Mouse (Mus musculus) hindbrain, embryonic 15.5 days (tissue): Measurements from ENCODE around the gene 4921504E06Rik. TPM values are rescaled to one million over a fixed set of nuclear protein-coding genes. Genes with fewer than 3 reads are reported as not detected.

Experiments used
- ATAC-seq: fragments of 200-750 bp; cut with Nextera tagmentation; 2 replicates; pipeline ENCODE4 v1.8.0; 2017; ENCODE audit warnings: low read depth, moderate number of reproducible peaks, moderate TSS enrichment; ENCODE audit not compliant: low FRiP score
- H3K27ac ChIP-seq: fragments of 300-500 bp; sonication (generic); replicated peaks from 2 replicates; pipeline ENCODE4 v1.5.1; 2015; ENCODE audit warnings: mild to moderate bottlenecking, inconsistent platforms
- H3K27me3 ChIP-seq: fragments of 300-500 bp; sonication (generic); 2 replicates; pipeline ENCODE4 v1.6.1; 2015; ENCODE audit warnings: control low read depth, inconsistent platforms
- H3K36me3 ChIP-seq: fragments of 300-500 bp; sonication (generic); 2 replicates; pipeline ENCODE4 v1.6.1; 2015; ENCODE audit warnings: control low read depth, inconsistent platforms
- H3K4me1 ChIP-seq: fragments of 300-500 bp; sonication (generic); replicated peaks from 2 replicates; pipeline ENCODE4 v1.6.1; 2015; ENCODE audit warnings: control low read depth, inconsistent platforms
- H3K4me2 ChIP-seq: fragments of 300-500 bp; sonication (generic); 2 replicates; pipeline ENCODE4 v1.6.1; 2015; ENCODE audit warnings: moderate library complexity, mild to moderate bottlenecking, inconsistent platforms
- H3K4me3 ChIP-seq: fragments of 300-500 bp; sonication (generic); 2 replicates; pipeline ENCODE4 v1.5.1; 2015; ENCODE audit warnings: mild to moderate bottlenecking, inconsistent platforms
- H3K9ac ChIP-seq: fragments of 300-500 bp; sonication (generic); 2 replicates; pipeline ENCODE4 v1.6.1; 2015; ENCODE audit warnings: inconsistent platforms
- H3K9me3 ChIP-seq: fragments of 300-500 bp; sonication (generic); 2 replicates; pipeline ENCODE4 v1.6.1; 2016; ENCODE audit warnings: control low read depth, inconsistent platforms
- WGBS: fragments of 180-500 bp; shearing (Covaris S2); methylation state at CpG from one replicate; pipeline ENCODE4 v1.1.7; 2015; 5-methylcytosine and 5-hydroxymethylcytosine counted together
- polyA plus RNA-seq: library from polyadenylated mRNA; unstranded; fragments of >200 nt; fragmentation: Nextera tagmentation; extraction: Ambion mirVana; gene quantifications from 2 replicates; pipeline ENCODE4 v1.2.1, GENCODE M21; 2015

Gene 4921504E06Rik
- 0.10 and 0.17 TPM in 2 replicates for polyA plus RNA-seq

- H3K9ac ChIP-seq = peak within 1 kb of the TSS; percentile 23
- WGBS = under 1% methylated on average over 25 of the region's 27 CpGs
- peak within 1 kb of the TSS; percentile 42 for H3K4me3 ChIP-seq
These were observed at the start of gene 4921504E06Rik for GRCm38 (mm10) chr2:19553821-19554592. Gene 4921504E06Rik, minus strand, starts transcription at chr2:19553914.

DNA sequence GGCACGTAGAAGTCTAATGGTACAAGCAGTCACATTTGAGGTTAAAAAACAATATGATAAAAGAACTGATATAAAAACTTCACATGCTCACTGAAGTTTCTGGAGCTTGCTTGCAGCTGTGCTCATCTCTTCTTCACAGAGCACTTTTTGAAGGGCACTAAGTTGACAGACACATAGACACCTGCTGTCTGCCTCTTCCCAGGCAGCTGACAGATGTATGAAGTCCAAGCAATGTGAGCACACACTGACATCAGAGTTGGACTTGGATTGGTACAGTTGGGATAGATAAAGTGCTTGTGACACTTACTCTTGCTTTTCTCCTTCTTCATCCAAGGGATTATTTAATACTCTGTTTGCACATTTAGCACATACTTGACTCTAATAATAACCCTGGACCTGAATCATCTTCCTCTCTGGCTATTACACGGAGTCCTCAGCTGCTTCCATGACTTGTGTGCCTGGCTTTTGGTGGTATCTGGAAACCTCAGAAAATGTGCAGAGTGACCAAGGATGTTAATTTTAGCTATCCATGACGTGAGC is 47.7 kb upstream of the 4921504E06Rik start:
- no peaks in the 10 kb centered on the region for H3K4me1 ChIP-seq
- WGBS = 84% methylated on average over 3 of the region's 3 CpGs
- no peak overlapping the region for H3K9ac ChIP-seq

More at GRCm38 (mm10) chr2:19553821-19554592, at the start of gene 4921504E06Rik:
- ATAC-seq = peak; percentile 93
- Histone ChIP-seq H3K36me3 (no peaks in the 10 kb centered on the region), H3K27me3 (no peaks in the 10 kb centered on the region), H3K27ac (peak within 1 kb of the TSS; percentile 83), H3K4me2 (peak within 1 kb of the TSS; percentile 74), H3K9me3 (no peaks in the 10 kb centered on the region), H3K4me1 (peaks cover 11% of the 10 kb centered on the region)

DNA sequence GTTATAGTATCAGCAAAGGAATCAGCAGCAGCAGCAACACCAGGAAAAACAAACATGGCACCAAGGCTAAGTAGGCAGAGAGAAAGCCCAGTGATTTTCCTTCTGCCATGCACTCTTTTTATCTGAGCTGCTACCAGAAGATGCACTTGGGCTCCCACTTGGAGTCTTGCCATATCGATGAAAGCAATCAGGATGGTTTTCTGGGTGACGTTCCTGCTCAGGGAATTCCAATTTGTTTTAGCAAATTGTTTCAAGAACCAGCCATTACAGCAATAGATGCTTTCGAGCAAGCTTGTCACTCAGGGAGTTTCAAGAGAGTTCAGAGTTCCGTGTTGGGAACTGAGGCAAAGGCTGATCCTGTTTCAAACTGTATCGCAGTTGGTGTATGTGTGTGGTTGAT is 47.1 kb upstream of the 4921504E06Rik start:
- H3K9ac ChIP-seq = no peak overlapping the region
- no peaks in the 10 kb centered on the region for H3K4me1 ChIP-seq
- WGBS = 80% methylated on average over 5 of the region's 5 CpGs
- ATAC-seq = no peak
- H3K4me2 ChIP-seq = no peak overlapping the region
- H3K27ac ChIP-seq = no peak overlapping the region
- no peak overlapping the region for H3K4me3 ChIP-seq
- no peaks in the 10 kb centered on the region for H3K27me3 ChIP-seq
- H3K36me3 ChIP-seq = no peaks in the 10 kb centered on the region
- H3K9me3 ChIP-seq = no peaks in the 10 kb centered on the region

More for the DNA sequence above, 47.7 kb upstream of the 4921504E06Rik start:
- H3K4me3 ChIP-seq = no peak overlapping the region
- no peaks in the 10 kb centered on the region for H3K27me3 ChIP-seq
- H3K27ac ChIP-seq = no peak overlapping the region
- no peaks in the 10 kb centered on the region for H3K9me3 ChIP-seq
- no peak overlapping the region for H3K4me2 ChIP-seq
- no peak for ATAC-seq
- H3K36me3 ChIP-seq = no peaks in the 10 kb centered on the region

- WGBS = 81% methylated on average over 5 of the region's 5 CpGs
These were observed 46.1 kb upstream of the 4921504E06Rik start for GRCm38 (mm10) chr2:19599801-19600200.

DNA sequence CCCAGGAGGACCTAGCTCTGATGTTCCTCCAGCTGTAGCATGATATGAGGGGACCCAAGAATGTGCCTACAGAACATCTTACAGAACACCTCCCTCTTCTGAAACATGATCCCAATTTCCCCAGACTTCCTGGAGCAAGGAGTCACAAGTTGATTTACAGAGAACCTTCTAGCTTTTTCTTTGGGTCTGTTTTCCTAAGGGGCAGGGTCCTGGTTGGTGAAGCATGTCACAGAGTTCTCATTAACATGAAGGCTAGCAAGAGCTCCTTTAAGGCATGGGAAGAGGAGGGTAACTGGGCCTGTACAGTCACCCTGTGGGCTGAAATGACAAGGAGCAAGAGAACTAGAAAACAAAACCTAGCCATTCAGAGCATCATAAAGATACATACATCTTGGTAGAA is 43.3 kb upstream of the 4921504E06Rik start:
- ATAC-seq = no peak

More at GRCm38 (mm10) chr2:19599801-19600200, 46.1 kb upstream of the 4921504E06Rik start:
- no peaks in the 10 kb centered on the region for H3K9me3 ChIP-seq
- H3K27ac ChIP-seq = no peak overlapping the region
- H3K4me2 ChIP-seq = no peak overlapping the region
- H3K27me3 ChIP-seq = no peaks in the 10 kb centered on the region
- ATAC-seq = no peak
- no peaks in the 10 kb centered on the region for H3K36me3 ChIP-seq
- H3K9ac ChIP-seq = no peak overlapping the region
- no peak overlapping the region for H3K4me3 ChIP-seq
- no peaks in the 10 kb centered on the region for H3K4me1 ChIP-seq

DNA sequence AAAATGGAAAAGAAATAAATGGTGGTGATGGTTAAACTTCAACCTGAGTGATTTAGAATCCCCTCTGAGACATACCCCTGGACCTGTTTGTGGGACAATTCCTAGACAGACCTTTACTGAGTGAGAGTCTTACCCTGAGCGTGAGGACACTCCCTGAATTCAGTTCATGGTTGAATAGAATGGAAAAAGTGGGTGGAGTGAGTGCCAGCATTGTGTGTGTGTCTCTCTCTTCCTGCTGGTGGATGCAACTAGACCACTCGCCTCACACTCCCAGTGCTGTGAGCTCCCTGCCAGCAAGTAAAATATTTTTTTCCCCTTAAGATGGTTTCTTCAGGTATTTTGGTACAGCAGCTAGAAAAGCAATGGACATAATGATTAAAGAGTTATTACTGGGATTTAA is 42.7 kb upstream of the 4921504E06Rik start:
- Histone ChIP-seq H3K9ac (no peak overlapping the region), H3K4me1 (no peaks in the 10 kb centered on the region), H3K9me3 (no peaks in the 10 kb centered on the region), H3K27me3 (no peaks in the 10 kb centered on the region), H3K27ac (no peak overlapping the region), H3K4me3 (no peak overlapping the region), H3K4me2 (no peak overlapping the region), H3K36me3 (no peaks in the 10 kb centered on the region)
- 55% methylated on average over 2 of the region's 2 CpGs for WGBS
- no peak for ATAC-seq

More for the DNA sequence above, 43.3 kb upstream of the 4921504E06Rik start:
- no peak overlapping the region for H3K9ac ChIP-seq
- no peak overlapping the region for H3K4me2 ChIP-seq
- H3K27me3 ChIP-seq = no peaks in the 10 kb centered on the region
- H3K36me3 ChIP-seq = no peaks in the 10 kb centered on the region
- no peaks in the 10 kb centered on the region for H3K4me1 ChIP-seq
- no peaks in the 10 kb centered on the region for H3K9me3 ChIP-seq
- H3K27ac ChIP-seq = no peak overlapping the region
- H3K4me3 ChIP-seq = no peak overlapping the region

- 81% methylated on average over 7 of the region's 7 CpGs for WGBS
- no peaks in the 10 kb centered on the region for H3K27me3 ChIP-seq
- ATAC-seq = no peak
- H3K27ac ChIP-seq = no peak overlapping the region
- H3K9me3 ChIP-seq = no peaks in the 10 kb centered on the region
- no peak overlapping the region for H3K4me2 ChIP-seq
- no peak overlapping the region for H3K4me3 ChIP-seq
- H3K4me1 ChIP-seq = no peaks in the 10 kb centered on the region
- no peaks in the 10 kb centered on the region for H3K36me3 ChIP-seq
- H3K9ac ChIP-seq = no peak overlapping the region
These were observed 41.1 kb upstream of the 4921504E06Rik start for GRCm38 (mm10) chr2:19594856-19595255.

- Histone ChIP-seq H3K9me3 (no peaks in the 10 kb centered on the region), H3K9ac (no peak overlapping the region), H3K4me2 (no peak overlapping the region), H3K27ac (no peak overlapping the region), H3K4me1 (no peaks in the 10 kb centered on the region), H3K36me3 (no peaks in the 10 kb centered on the region), H3K27me3 (no peaks in the 10 kb centered on the region), H3K4me3 (no peak overlapping the region)
- WGBS = 72% methylated on average over 3 of the region's 3 CpGs
- ATAC-seq = no peak
These were observed 26.1 kb upstream of the 4921504E06Rik start for GRCm38 (mm10) chr2:19579846-19580245.

DNA sequence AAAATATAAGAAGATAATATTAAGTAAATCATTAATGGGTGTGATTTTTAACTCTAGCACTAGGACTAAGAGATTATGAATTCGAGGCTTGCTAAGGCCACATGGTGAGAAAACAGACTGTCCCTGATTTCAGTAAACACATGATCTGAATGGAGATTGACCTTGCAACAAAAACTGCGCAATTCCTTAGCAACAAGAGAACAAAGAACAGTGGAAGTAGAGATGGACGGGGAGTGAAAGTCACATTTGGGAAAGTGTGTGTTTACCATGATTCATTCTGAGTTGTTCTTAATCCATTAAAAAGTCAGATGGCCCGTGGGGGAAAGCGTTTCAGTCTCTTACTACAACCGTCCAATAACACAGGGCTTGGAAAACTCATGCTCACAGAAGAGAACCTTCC is 25.5 kb upstream of the 4921504E06Rik start:
- no peak overlapping the region for H3K27ac ChIP-seq
- WGBS = 36% methylated on average over 6 of the region's 6 CpGs
- H3K4me1 ChIP-seq = no peaks in the 10 kb centered on the region
- no peaks in the 10 kb centered on the region for H3K27me3 ChIP-seq
- no peak overlapping the region for H3K4me3 ChIP-seq
- H3K9me3 ChIP-seq = no peaks in the 10 kb centered on the region
- no peak overlapping the region for H3K4me2 ChIP-seq
- no peak for ATAC-seq
- no peak overlapping the region for H3K9ac ChIP-seq
- no peaks in the 10 kb centered on the region for H3K36me3 ChIP-seq

GRCm38 (mm10) chr2:19562114-19562829 is 8.6 kb upstream of the 4921504E06Rik start:
- no peaks in the 10 kb centered on the region for H3K9me3 ChIP-seq
- H3K4me2 ChIP-seq = no peak overlapping the region
- no peak overlapping the region for H3K9ac ChIP-seq
- 30% methylated on average over 5 of the region's 5 CpGs for WGBS
- no peak overlapping the region for H3K27ac ChIP-seq
- no peak overlapping the region for H3K4me3 ChIP-seq
- H3K4me1 ChIP-seq = no peaks in the 10 kb centered on the region
- peak; percentile 73; the same call in 1 of the 2 replicates for ATAC-seq
- H3K36me3 ChIP-seq = no peaks in the 10 kb centered on the region
- H3K27me3 ChIP-seq = no peaks in the 10 kb centered on the region

GRCm38 (mm10) chr2:19560654-19561053 is 6.9 kb upstream of the 4921504E06Rik start:
- ATAC-seq = no peak
- no peaks in the 10 kb centered on the region for H3K4me1 ChIP-seq
- H3K4me3 ChIP-seq = no peak overlapping the region
- H3K36me3 ChIP-seq = no peaks in the 10 kb centered on the region
- no peak overlapping the region for H3K27ac ChIP-seq
- WGBS = 78% methylated on average over 2 of the region's 2 CpGs
- H3K9me3 ChIP-seq = no peaks in the 10 kb centered on the region
- H3K9ac ChIP-seq = no peak overlapping the region
- no peaks in the 10 kb centered on the region for H3K27me3 ChIP-seq
- no peak overlapping the region for H3K4me2 ChIP-seq

DNA sequence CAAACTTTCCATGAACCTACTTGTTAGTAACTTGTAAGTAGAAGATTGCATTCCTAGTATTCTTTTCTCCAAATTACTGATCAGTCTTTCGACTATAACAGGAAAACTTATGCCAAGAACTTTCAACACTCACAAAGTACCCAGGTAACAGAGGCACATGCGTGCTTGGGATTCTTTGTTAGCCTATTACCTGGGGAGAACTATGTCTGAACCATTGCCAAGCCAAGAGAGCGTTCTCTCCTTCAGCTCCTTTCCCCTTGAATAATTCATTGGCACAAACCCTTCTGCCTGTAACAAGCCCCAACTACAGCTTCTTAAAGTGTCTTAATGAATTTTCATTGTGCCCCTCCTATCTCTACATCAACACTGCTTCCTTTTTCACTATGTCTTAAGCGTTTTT is 6.4 kb upstream of the 4921504E06Rik start:
- Histone ChIP-seq H3K4me2 (no peak overlapping the region), H3K27me3 (no peaks in the 10 kb centered on the region), H3K9me3 (no peaks in the 10 kb centered on the region), H3K36me3 (no peaks in the 10 kb centered on the region), H3K4me3 (no peak overlapping the region), H3K27ac (no peak overlapping the region), H3K4me1 (no peaks in the 10 kb centered on the region), H3K9ac (no peak overlapping the region)
- ATAC-seq = no peak
- WGBS = 61% methylated on average over 4 of the region's 4 CpGs
